In genomic region chr17:84818390-84818789, GRCm38 (mm10) we compare ENCODE assay signal across 28 mouse cellular contexts.
"Had no signal": no experiment of that assay in that cellular context is flagged by ENCODE, and none has a peak within 500 bp of the region (broad histone marks: within the 10 kb centered on the region; RNA-seq: fewer than 3 reads in every experiment).

No protein-coding gene starts in this region.

- H3K9me3 ChIP-seq: embryonic facial prominence, embryonic 10.5 days; embryonic facial prominence, embryonic 12.5 days; embryonic facial prominence, embryonic 13.5 days; embryonic facial prominence, embryonic 15.5 days; forebrain, embryonic 10.5 days; forebrain, embryonic 12.5 days; forebrain, embryonic 13.5 days; forebrain, embryonic 15.5 days had no signal

- H3K9ac ChIP-seq: embryonic facial prominence, embryonic 12.5 days; embryonic facial prominence, embryonic 13.5 days; embryonic facial prominence, embryonic 15.5 days; forebrain, embryonic 12.5 days; forebrain, embryonic 13.5 days; forebrain, embryonic 15.5 days; forebrain, postnatal 0 days had no signal

- H3K27ac ChIP-seq: embryonic facial prominence, embryonic 10.5 days; embryonic facial prominence, embryonic 12.5 days; embryonic facial prominence, embryonic 13.5 days; embryonic facial prominence, embryonic 15.5 days; forebrain, embryonic 10.5 days; forebrain, embryonic 12.5 days; forebrain, embryonic 13.5 days; forebrain, embryonic 15.5 days; gastrocnemius, adult 2 months; heart, adult 2 months had no signal

- DNase-seq: cerebellum, adult 2 months; cerebellum, adult 8-10 months; cerebellum, adult 9-10 months; cerebellum, adult 9-11 months; cerebellum, postnatal 10 days; cerebellum, postnatal 14 days; cerebellum, postnatal 25 days; cerebellum, postnatal 36 days; embryo, embryonic 11 days; forebrain, postnatal 0 days; gastrocnemius, adult 2 months; gastrocnemius, postnatal 10 days; gastrocnemius, postnatal 14 days; gastrocnemius, postnatal 25 days; gastrocnemius, postnatal 36 days; heart, adult 18-20 months; heart, adult 2 months had no signal

- H3K36me3 ChIP-seq: embryonic facial prominence, embryonic 10.5 days; embryonic facial prominence, embryonic 12.5 days; embryonic facial prominence, embryonic 13.5 days; embryonic facial prominence, embryonic 15.5 days; forebrain, embryonic 10.5 days; forebrain, embryonic 12.5 days; forebrain, embryonic 15.5 days had no signal

- H3K27me3 ChIP-seq: embryonic facial prominence, embryonic 12.5 days; embryonic facial prominence, embryonic 13.5 days; embryonic facial prominence, embryonic 15.5 days; forebrain, embryonic 12.5 days; forebrain, embryonic 13.5 days; forebrain, embryonic 15.5 days had no signal

- ATAC-seq: forebrain, embryonic 13.5 days; forebrain, embryonic 14.5 days; forebrain, embryonic 15.5 days; forebrain, embryonic 16.5 days; forebrain, postnatal 0 days had no signal

- H3K4me1 ChIP-seq: embryonic facial prominence, embryonic 10.5 days; embryonic facial prominence, embryonic 12.5 days; embryonic facial prominence, embryonic 13.5 days; embryonic facial prominence, embryonic 15.5 days; forebrain, embryonic 10.5 days had no signal

- H3K4me2 ChIP-seq: embryonic facial prominence, embryonic 12.5 days; embryonic facial prominence, embryonic 13.5 days; embryonic facial prominence, embryonic 15.5 days; forebrain, embryonic 12.5 days; forebrain, embryonic 13.5 days; forebrain, embryonic 15.5 days had no signal

- H3K4me3 ChIP-seq: embryonic facial prominence, embryonic 10.5 days; embryonic facial prominence, embryonic 12.5 days; embryonic facial prominence, embryonic 13.5 days; embryonic facial prominence, embryonic 15.5 days; erythroblast, embryonic 14.5 days; forebrain, embryonic 10.5 days; forebrain, embryonic 12.5 days; forebrain, embryonic 13.5 days; forebrain, embryonic 15.5 days; gastrocnemius, adult 2 months; heart, adult 2 months had no signal
